Mouse (Mus musculus) urinary bladder, postnatal 10 days (tissue): Measurements from ENCODE around the gene Lcor.

ENCODE experiments used
- DNase-seq: peaks from one replicate; pipeline ENCODE4 v3.0.0; 2022; ENCODE audit warnings: low spot score

Lcor gene

DNA sequence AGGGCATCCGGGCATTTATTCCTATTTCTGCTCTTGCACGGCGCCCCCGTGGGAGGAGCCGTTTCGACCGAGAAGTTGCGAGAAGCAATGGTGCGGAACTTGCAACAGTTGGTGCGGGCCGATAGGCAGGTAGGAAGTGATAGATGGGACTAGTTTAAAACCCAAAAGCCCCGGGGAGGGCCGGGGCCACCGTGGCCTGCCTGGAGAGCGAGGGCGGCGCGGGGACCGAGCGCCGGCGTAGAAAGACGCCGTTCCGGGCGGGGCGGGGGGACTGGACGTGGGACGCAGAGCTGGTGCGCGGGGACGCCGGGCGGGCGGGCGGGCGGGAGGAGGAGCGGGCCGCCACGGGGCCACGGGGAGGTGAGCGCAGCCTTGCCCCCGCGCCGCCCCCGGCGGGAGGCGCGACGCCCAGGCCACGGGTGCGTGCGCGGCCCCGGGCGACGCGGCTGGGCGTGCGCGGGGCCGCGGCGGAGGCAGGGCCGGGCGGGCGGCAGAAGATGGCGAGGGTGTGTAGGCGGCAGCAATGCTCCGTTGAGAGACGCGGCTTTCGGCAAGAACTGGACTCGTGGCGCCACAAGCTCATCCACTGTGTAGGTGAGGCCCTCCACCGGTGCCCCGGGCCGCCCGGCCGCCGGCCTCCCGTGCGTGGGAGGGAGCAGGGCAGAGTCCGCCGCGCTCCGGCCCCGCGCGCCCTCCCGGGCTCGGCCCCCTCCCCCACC is at the start of gene Lcor:
Gene Lcor, plus strand, starts transcription at position 448 of the 719 bp plus-strand sequence.
- DNase-seq, result peak; percentile 37

DNA sequence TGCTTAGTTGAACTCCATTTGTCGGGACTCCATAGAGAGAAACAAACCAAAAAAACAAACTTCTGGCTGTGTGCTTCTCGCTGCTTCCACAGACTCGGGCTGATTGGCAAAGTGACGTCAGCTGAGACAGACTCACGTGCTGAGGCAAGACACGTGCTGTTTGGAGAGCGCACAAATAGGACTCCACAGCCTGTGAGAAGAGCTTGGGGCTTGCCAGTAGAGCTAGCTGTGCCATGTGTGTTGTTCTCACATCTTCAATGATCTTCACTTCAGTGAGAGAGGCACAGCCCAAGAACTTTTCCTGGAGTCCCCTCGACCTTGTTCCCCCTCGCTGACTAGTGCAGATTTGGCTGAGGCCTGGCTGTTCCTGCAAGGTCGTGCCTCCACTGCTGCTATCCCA is 47.1 kb upstream of the Lcor start:
- DNase-seq, result no peak

DNA sequence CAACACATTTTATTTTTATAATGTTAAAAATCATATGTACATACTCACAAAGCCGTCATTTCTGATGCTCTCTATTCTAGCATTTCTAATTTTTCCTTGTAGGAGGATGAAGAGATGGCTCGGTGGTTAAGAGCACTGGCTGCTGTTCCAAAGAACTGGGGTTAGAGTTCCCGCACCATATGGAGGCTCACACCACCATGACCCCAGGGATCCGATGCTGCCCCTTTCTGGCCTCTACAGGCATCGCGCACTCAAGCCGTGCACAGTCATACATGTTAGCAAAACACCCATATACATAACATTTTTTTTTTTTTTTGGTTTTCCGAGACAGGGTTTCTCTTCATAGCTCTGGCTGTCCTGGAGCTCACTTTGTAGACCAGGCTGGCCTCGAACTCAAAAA is 46.0 kb upstream of the Lcor start:
- DNase-seq, result no peak

- no peak for DNase-seq
Observed at GRCm38 (mm10) chr19:41438953-41439352, 43.5 kb upstream of the Lcor start.

- no peak for DNase-seq
Observed at GRCm38 (mm10) chr19:41441446-41441845, 41.0 kb upstream of the Lcor start.

GRCm38 (mm10) chr19:41441911-41442607 is 40.4 kb upstream of the Lcor start:
- no peak for DNase-seq

DNA sequence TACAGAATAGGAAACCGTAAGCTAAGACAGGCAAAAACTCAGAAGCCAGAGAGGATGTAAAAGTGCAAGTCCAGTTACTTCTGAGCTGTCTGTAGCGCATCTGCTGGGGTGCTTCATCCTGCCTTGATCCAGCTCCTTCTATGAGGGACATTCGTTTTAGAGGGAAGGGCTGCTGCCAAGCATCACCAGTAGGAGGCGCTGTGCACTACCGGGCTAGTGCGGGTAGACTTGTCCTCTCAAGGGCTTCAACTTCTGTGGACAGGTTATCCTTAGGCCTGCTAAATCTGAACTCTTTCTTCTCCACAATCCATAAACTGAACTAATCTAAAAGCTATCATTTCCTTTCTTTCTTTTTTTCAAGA is 39.8 kb upstream of the Lcor start:
- DNase-seq, result no peak

DNA sequence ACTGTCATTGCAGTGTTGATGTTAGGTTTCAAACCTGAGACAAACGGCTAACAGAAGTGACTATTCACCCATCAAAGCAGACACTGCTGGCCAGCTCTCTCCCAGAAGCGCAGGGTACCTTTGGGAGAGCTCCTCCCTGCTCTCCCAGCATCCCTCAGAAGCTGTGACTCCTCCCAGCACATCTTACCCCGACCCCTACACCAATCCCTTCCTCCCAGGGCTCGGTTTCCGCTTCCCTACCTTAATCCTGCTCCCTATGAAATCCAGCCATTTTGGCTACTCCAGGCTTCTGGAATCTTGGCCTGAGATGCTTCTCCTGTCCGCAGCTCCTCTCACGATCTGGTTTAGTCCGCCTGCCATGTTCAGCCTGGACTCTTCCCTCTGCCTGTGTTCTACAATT is 37.9 kb upstream of the Lcor start:
- DNase-seq, result no peak

- DNase-seq, result no peak
Observed at GRCm38 (mm10) chr19:41445013-41445610, 37.3 kb upstream of the Lcor start.

GRCm38 (mm10) chr19:41445723-41446122 is 36.7 kb upstream of the Lcor start:
- no peak for DNase-seq

DNA sequence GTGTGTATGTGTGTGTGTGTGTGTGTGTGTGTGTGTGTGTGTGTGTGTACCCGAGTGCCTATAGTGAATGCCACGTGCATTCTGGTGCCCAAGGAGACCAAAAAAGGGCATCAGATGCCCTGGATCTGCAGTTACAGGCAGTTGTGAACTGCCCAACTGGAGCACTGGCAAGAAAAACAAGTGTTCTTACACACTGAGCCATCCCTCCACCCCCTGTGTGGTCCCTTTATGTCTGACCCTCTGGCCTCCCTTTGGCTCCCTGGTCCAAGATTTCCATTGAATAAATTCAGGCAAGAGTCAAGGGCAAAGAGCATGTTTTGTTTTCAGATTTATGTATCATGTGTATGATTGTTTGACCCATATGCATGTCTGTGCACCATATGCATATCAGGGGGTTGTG is 35.3 kb upstream of the Lcor start:
- DNase-seq, result no peak

GRCm38 (mm10) chr19:41447760-41448159 is 34.7 kb upstream of the Lcor start:
- DNase-seq, result no peak

- no peak for DNase-seq
Observed at GRCm38 (mm10) chr19:41449415-41450075, 32.9 kb upstream of the Lcor start.

- DNase-seq, result no peak
Observed at GRCm38 (mm10) chr19:41452166-41452565, 30.3 kb upstream of the Lcor start.

- DNase-seq, result no peak
Observed at GRCm38 (mm10) chr19:41454601-41455000, 27.8 kb upstream of the Lcor start.

GRCm38 (mm10) chr19:41455091-41455626 is 27.3 kb upstream of the Lcor start:
- DNase-seq, result no peak

DNA sequence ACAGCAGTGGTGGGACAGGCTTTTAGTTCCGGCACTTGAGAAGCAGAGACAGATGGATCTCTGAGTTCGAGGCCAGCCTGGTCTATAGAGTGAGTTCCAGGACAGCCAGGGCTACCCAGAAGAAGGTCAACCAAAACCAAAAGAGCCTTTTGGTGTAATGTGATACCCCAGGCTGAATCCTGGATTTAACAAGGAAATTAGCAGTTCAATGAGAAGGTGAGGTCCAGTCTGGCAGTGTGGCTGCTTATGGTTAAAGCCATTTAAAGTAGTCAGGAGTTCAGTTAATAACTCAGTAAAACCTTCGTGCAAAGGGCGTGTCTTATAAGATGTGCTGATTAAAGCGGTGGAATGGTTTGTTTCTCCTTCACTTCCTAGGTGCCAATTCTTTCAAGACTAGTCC is 25.3 kb upstream of the Lcor start:
- no peak for DNase-seq

- DNase-seq, result no peak
Observed at GRCm38 (mm10) chr19:41462166-41462735, 20.2 kb upstream of the Lcor start.

DNA sequence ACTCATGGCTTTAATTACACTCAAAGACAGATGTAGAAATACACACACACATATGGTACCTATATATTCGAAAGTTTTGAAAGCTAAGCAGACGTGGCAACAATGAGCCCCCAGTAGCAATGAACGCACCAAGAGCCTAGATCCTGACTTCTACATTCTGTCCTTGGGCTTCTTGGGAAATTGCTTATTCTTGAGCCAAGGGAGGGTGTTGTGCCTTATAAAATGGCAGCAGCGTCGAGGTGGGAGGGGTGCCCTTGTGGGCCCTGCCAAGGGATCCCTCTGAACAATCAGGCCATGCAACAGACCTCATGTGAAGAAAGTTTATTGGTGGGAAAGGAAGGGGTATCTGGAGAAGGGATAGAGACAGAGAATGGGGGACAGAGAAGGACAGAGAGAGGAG is 18.6 kb upstream of the Lcor start:
- DNase-seq, result no peak

GRCm38 (mm10) chr19:41466475-41466874 is 16.0 kb upstream of the Lcor start:
- no peak for DNase-seq

DNA sequence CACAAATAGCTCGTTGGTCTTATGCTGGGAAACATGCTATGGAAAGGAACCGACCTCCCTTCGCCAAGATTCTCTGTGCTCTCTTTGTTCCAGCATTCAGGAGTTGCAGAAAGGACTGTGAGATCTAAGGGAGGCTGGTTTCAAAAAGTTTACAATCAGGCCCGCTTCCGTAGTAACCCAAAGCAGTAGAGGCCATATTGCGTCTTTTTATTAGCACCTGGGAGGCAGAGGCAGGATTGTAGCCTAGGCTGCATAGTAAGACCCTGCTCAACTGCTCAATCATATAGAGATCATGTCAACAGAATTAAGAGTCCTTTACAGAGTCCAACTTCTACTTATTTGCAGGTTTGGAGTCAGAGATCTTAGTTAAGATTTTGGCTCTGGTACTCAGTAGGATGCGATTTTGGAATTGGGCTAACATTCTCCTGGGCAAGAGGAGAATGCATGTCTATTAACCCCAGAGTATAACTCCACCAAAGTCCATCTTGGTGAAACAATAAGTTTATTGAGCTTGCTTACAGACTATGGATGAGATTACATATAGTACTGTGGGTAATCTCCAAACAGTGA is 8.8 kb upstream of the Lcor start:
- no peak for DNase-seq

GRCm38 (mm10) chr19:41474943-41475342 is 7.5 kb upstream of the Lcor start:
- no peak for DNase-seq
